In the genomic region with DNA sequence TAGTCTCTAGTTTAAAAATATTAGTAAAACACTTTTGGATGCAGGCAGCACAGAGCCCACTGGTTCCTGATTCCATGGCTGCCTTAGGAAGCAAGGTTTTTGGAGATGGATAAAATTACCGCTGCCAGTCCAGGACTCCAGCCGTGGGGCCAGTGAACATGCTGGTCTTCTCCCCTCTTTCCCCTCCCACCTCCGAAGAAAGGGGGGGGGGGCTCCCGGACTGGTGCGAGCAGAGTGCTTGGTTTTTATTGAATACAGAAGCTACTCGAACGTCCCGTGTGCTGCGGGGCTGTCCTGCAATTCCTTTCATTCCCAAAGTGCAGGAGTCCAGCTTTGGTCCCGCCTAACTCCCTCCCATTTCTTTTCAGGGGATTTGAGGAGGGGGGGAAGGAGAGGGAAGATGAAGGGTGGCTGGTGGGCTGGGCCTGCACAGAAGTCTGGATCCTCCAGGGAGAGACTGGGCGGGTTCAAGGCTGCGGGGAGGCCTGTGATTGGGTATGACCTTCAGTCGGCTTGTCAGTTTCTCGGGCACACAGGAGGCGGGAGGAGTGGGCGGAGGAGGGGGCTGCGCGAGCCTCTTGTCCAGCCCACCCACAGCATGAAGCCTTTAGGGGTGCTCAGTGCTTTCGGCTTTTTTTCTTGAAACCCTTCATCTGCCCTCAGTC, we compare ENCODE assay signal across 9 mouse cellular contexts. TPM values are rescaled to one million over a fixed set of nuclear protein-coding genes. Genes with fewer than 3 reads are reported as not detected.
DNase-seq lines count a peak whose midpoint lies in the region; ATAC-seq and TF ChIP-seq lines count a peak whose summit lies in the region.
"Had no signal": no experiment of that assay in that cellular context is flagged by ENCODE, and none has a peak within 500 bp of the region (broad histone marks: within the 10 kb centered on the region; RNA-seq: fewer than 3 reads in every experiment).

Gene Col11a1 (plus strand): TSS at position 570 of the 665 bp plus-strand sequence.

- H3K4me2 ChIP-seq in forebrain, embryonic 15.5 days (replicated peaks): peak within 1 kb of the TSS; percentile 95

- peak; percentile 100 for ATAC-seq in forebrain, embryonic 15.5 days (replicated peaks)
- ATAC-seq in hematopoietic stem cell, adult 5-6 weeks (replicated peaks in 1 of 2; ENCODE audit: insufficient read depth in 1 of 2, low FRiP score in 2 of 2, low TSS enrichment in 1 of 2, low read depth in 1 of 2, poor library complexity in 2 of 2, severe bottlenecking in 2 of 2): peak; percentile 14 to 73; a peak in 2 of 4 replicates
- ATAC-seq: Patski had no signal

- no peak for TF ChIP-seq EP300 in ES-Bruce4 (IDR thresholded peaks at IDR 0.05; ENCODE audit: insufficient read depth, low read depth, low read length)

- H3K9me3 ChIP-seq in ES-Bruce4 (replicated peaks; ENCODE audit: control insufficient read depth, insufficient read depth, low read length, poor library complexity, severe bottlenecking): no peaks in the 10 kb centered on the region
- no peaks in the 10 kb centered on the region for H3K9me3 ChIP-seq in forebrain, embryonic 15.5 days

- no peak for TF ChIP-seq POLR2A in ES-Bruce4 (IDR thresholded peaks at IDR 0.05; ENCODE audit: insufficient read depth, low read length)

- H3K4me3 ChIP-seq in ES-Bruce4 (ENCODE audit: low read depth, low read length): peak within 1 kb of the TSS; percentile 67
- peak within 1 kb of the TSS; percentile 70 for H3K4me3 ChIP-seq in forebrain, embryonic 15.5 days

- H3K27ac ChIP-seq in ES-Bruce4 (ENCODE audit: insufficient read depth, low read length): no peak within 1 kb of the TSS
- H3K27ac ChIP-seq in forebrain, embryonic 15.5 days (replicated peaks): peak within 1 kb of the TSS; percentile 25; the same call in 1 of the 2 replicates

- DNase-seq in cerebellum, adult 11 months: peak; percentile 4
- DNase-seq in layer of hippocampus, postnatal 10 days (ENCODE audit: low spot score in 2 of 2): peak; percentile 77 to 84
- DNase-seq in lung, postnatal 10 days: peak; percentile 45
- DNase-seq in right cerebral cortex, adult 2 months (ENCODE audit: low spot score in 2 of 2): peak; percentile 41 to 60
- no peak for DNase-seq in spleen, postnatal 36 days (ENCODE audit: low spot score in 2 of 2)

- H3K4me1 ChIP-seq in ES-Bruce4 (ENCODE audit: control insufficient read depth, insufficient read depth, low read length): peaks cover 2% of the 10 kb centered on the region
- H3K4me1 ChIP-seq in forebrain, embryonic 15.5 days: peaks cover 15% of the 10 kb centered on the region

- H3K9ac ChIP-seq in ES-Bruce4 (ENCODE audit: low read depth, poor library complexity, severe bottlenecking): peak within 1 kb of the TSS; percentile 16; the same call in 1 of the 2 replicates
- peak within 1 kb of the TSS; percentile 66 for H3K9ac ChIP-seq in forebrain, embryonic 15.5 days (replicated peaks)

- H3K27me3 ChIP-seq in ES-Bruce4 (ENCODE audit: control insufficient read depth, insufficient read depth, low read length, poor library complexity, severe bottlenecking): no peaks in the 10 kb centered on the region
- no peaks in the 10 kb centered on the region for H3K27me3 ChIP-seq in forebrain, embryonic 15.5 days

- no peak for TF ChIP-seq CTCF in ES-Bruce4 (IDR thresholded peaks at IDR 0.05; ENCODE audit: low read depth, low read length)

- WGBS in forebrain, embryonic 15.5 days: 0% methylated on average over 19 of the region's 19 CpGs

- no peaks in the 10 kb centered on the region for H3K36me3 ChIP-seq in ES-Bruce4 (ENCODE audit: control insufficient read depth, insufficient read depth, low read length, poor library complexity, severe bottlenecking)
- H3K36me3 ChIP-seq in forebrain, embryonic 15.5 days: no peaks in the 10 kb centered on the region

RNA-seq across cellular contexts. Expression of gene Col11a1, which starts in this region (rescaled TPM):
- polyA plus RNA-seq in ES-Bruce4 (2011; ENCODE audit: insufficient read depth, insufficient read length, low read depth, missing spikeins): 14.1 and 15.1 TPM in 2 replicates
- polyA plus RNA-seq in forebrain, embryonic 15.5 days (2015; fragmentation: Nextera tagmentation; extraction: Ambion mirVana): 8.8 and 9.0 TPM in 2 replicates
- not detected in 2 replicates for total RNA-seq in hematopoietic stem cell, adult 5-6 weeks (2017)
- 10 to 100 TPM; 17.7 to 20.6 TPM for total RNA-seq in layer of hippocampus, postnatal 10 days (2021)

Comparison
In these comparisons a context has a peak if more than half of its experiments do, and no peak if none do; other contexts are left out.
1. RNA of gene Col11a1 (total RNA-seq): 17.7 to 20.6 TPM in layer of hippocampus, postnatal 10 days; not detected in hematopoietic stem cell, adult 5-6 weeks; every median in the first group is over 10 times any median in the second.
2. Peak in ATAC-seq in hematopoietic stem cell, adult 5-6 weeks; RNA of the gene not detected or under 1 TPM.
3. DNase-seq: peak in cerebellum, adult 11 months (single experiment), layer of hippocampus, postnatal 10 days (2 of 2), lung, postnatal 10 days (single experiment) and right cerebral cortex, adult 2 months (2 of 2); none in spleen, postnatal 36 days (0 of 2).